Mouse (Mus musculus): Measurements from ENCODE around the gene Nprl2. TPM values are rescaled to one million over a fixed set of nuclear protein-coding genes. Genes with fewer than 3 reads are reported as not detected.
A peak's percentile ranks its signal among the peaks of the same experiment; 100 is the strongest.

Nprl2 gene
- polyA plus RNA-seq, 1 experiment from 2014 or later = 74.9 TPM

DNA sequence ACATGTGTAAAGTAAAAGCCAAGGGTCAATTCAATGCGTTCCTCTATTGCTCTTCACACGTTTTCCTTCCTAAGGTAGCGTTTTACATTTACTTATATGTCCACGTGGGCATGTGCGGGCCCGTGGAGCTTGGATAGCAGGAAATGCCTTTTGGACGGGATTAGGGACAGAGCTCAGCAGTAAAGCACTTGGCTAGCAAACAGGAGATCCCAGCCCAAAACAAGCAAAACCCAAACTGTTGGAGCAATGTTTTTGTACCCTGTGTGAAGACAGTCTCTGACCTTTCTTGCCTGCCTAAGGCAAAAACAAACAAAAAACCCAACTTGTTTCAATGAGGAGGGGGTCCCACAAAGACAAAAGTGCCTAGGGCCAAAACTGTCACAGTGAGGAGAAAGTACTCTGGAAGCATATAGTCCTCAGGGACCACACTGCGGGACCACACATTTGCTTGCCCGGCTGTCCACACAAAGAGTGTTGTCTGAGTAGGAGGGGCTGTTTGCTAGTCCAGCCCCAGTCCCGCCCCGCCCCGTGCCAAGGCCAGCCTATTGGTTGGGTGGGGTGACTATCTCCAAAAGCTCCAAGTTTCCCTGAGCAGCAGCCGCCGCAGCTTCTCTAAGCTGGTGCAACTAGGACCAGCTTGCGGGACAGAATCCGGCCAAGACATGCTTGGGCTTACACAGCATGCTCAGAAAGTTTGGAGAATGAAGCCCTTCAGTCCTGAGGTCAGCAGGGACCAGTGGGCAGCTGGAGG lies 34.5 kb downstream of the Nprl2 start, which contains the start of gene Hyal1:
Gene Hyal1 (plus strand): TSS at position 571 of the 751 bp plus-strand sequence.
- 26% methylated on average over 16 of the region's 16 CpGs for WGBS
- Histone ChIP-seq H3K4me2 (ENCODE audit: low read depth, low read length) (peak within 1 kb of the TSS; percentile 32), H3K4me1 (ENCODE audit: control insufficient read depth, insufficient read depth, low read length) (peaks cover 15% of the 10 kb centered on the region), H3K4me3 (ENCODE audit: low read depth, low read length) (0 out of 2 replicates have a peak within 1 kb of the TSS, but pooled peaks have one; percentile 8), H3K9ac (replicated peaks; ENCODE audit: low read depth, low read length) (no peak within 1 kb of the TSS), H3K36me3 (ENCODE audit: control insufficient read depth, insufficient read depth, low read length) (peaks cover 16% of the 10 kb centered on the region), H3K9me3 (ENCODE audit: control insufficient read depth, low read length) (no peaks in the 10 kb centered on the region), H3K27ac (ENCODE audit: low read depth, low read length) (no peak within 1 kb of the TSS), H3K27me3 (ENCODE audit: control insufficient read depth, insufficient read depth, low read length) (no peaks in the 10 kb centered on the region)
- ATAC-seq (ENCODE audit: low read depth) = peak; percentile 50; the same call in 1 of the 2 replicates

DNA sequence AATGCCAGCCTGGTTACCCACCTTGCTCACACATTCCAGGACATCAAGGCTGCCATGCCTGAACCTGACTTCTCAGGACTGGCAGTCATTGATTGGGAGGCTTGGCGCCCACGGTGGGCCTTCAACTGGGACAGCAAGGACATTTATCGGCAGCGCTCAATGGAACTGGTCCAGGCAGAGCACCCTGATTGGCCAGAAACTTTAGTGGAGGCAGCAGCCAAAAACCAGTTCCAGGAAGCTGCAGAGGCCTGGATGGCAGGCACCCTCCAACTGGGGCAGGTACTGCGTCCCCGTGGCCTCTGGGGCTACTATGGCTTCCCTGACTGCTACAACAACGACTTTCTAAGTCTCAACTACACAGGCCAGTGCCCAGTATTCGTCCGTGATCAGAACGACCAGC lies 35.8 kb downstream of the Nprl2 start:
- no peak overlapping the region for H3K9ac ChIP-seq (replicated peaks; ENCODE audit: low read depth, low read length)
- WGBS = 94% methylated on average over 10 of the region's 10 CpGs
- no peak overlapping the region for H3K4me3 ChIP-seq (ENCODE audit: low read depth, low read length)
- H3K36me3 ChIP-seq (ENCODE audit: control insufficient read depth, insufficient read depth, low read length) = peaks cover 4% of the 10 kb centered on the region; the same call in 1 of the 2 replicates
- no peaks in the 10 kb centered on the region for H3K9me3 ChIP-seq (ENCODE audit: control insufficient read depth, low read length)
- no peak overlapping the region for H3K27ac ChIP-seq (ENCODE audit: low read depth, low read length)
- no peak for ATAC-seq (ENCODE audit: low read depth)
- no peak overlapping the region for H3K4me2 ChIP-seq (ENCODE audit: low read depth, low read length)
- H3K27me3 ChIP-seq (ENCODE audit: control insufficient read depth, insufficient read depth, low read length) = no peaks in the 10 kb centered on the region
- peaks cover 18% of the 10 kb centered on the region for H3K4me1 ChIP-seq (ENCODE audit: control insufficient read depth, insufficient read depth, low read length)

DNA sequence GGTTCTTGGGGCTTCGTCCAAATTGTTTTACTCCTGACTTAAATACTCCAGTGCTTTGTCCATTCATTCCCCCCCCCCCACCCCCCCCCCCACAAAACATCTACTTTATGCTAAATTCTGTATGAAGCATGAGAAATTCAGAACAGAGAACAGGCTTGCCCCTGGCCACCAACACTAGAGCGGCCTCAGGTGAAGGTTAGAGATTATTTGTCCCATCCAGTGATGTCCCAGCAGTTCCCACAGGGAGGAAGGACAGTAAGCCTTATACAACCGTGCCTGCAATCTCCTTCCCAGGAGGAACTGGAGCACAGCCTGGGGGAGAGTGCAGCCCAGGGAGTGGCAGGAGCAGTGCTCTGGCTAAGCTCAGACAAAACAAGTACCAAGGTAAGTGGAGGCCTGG lies 36.6 kb downstream of the Nprl2 start, which contains the start of gene Naa80:
Gene Naa80 (plus strand): TSS at position 301 of the 400 bp plus-strand sequence.
- no peak for ATAC-seq (ENCODE audit: low read depth)
- Histone ChIP-seq H3K9ac (replicated peaks; ENCODE audit: low read depth, low read length) (0 out of 2 replicates have a peak within 1 kb of the TSS, but pooled peaks have one; percentile 16), H3K4me3 (ENCODE audit: low read depth, low read length) (no peak within 1 kb of the TSS), H3K27me3 (ENCODE audit: control insufficient read depth, insufficient read depth, low read length) (no peaks in the 10 kb centered on the region), H3K9me3 (ENCODE audit: control insufficient read depth, low read length) (no peaks in the 10 kb centered on the region), H3K36me3 (ENCODE audit: control insufficient read depth, insufficient read depth, low read length) (peaks cover 9% of the 10 kb centered on the region; the same call in 1 of the 2 replicates), H3K27ac (ENCODE audit: low read depth, low read length) (0 out of 2 replicates have a peak within 1 kb of the TSS, but pooled peaks have one; percentile 61), H3K4me1 (ENCODE audit: control insufficient read depth, insufficient read depth, low read length) (peaks cover 18% of the 10 kb centered on the region), H3K4me2 (ENCODE audit: low read depth, low read length) (no peak within 1 kb of the TSS)
- 73% methylated on average over 3 of the region's 3 CpGs for WGBS

DNA sequence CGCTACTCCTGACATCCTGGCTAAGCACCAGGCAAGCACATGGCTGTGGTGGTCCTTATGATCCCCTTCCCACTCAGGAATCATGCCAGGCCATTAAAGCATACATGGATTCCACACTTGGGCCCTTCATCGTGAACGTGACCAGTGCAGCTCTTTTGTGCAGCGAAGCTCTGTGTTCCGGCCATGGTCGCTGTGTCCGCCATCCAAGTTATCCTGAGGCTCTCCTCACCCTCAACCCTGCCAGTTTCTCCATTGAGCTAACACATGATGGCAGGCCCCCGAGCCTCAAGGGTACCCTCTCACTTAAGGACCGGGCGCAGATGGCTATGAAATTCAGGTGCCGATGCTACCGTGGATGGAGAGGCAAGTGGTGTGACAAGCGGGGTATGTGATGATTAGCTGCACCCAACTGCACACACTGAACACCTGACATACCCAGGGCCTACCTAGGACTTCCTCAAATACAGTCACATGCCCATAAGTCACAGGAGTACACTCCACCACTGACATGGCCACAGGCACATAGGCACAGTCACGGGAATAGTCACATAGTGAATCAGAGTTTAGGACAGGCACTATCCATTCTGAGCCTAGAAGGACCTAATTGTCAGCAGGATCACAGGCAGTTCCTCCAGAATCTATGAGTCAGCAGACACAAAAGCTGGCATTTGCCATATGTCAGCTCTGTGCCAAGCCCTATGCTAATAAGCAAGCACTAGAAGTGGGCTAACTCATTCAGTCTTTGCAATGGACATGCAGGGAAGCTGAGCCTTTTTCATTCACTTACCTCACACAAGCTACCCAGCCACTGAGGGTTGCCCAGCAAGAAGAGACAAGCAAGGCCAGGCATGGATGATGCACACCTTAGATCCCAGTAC lies 37.2 kb downstream of the Nprl2 start:
- WGBS = 90% methylated on average over 14 of the region's 14 CpGs
- H3K27ac ChIP-seq (ENCODE audit: low read depth, low read length) = 0 out of 2 replicates have a peak overlapping the region, but pooled peaks have one; percentile 61
- H3K4me2 ChIP-seq (ENCODE audit: low read depth, low read length) = no peak overlapping the region
- H3K27me3 ChIP-seq (ENCODE audit: control insufficient read depth, insufficient read depth, low read length) = no peaks in the 10 kb centered on the region
- H3K9ac ChIP-seq (replicated peaks; ENCODE audit: low read depth, low read length) = 0 out of 2 replicates have a peak overlapping the region, but pooled peaks have one; percentile 16
- H3K36me3 ChIP-seq (ENCODE audit: control insufficient read depth, insufficient read depth, low read length) = peaks cover 10% of the 10 kb centered on the region; the same call in 1 of the 2 replicates
- ATAC-seq (ENCODE audit: low read depth) = no peak
- H3K4me1 ChIP-seq (ENCODE audit: control insufficient read depth, insufficient read depth, low read length) = peaks cover 18% of the 10 kb centered on the region
- H3K9me3 ChIP-seq (ENCODE audit: control insufficient read depth, low read length) = no peaks in the 10 kb centered on the region
- no peak overlapping the region for H3K4me3 ChIP-seq (ENCODE audit: low read depth, low read length)

DNA sequence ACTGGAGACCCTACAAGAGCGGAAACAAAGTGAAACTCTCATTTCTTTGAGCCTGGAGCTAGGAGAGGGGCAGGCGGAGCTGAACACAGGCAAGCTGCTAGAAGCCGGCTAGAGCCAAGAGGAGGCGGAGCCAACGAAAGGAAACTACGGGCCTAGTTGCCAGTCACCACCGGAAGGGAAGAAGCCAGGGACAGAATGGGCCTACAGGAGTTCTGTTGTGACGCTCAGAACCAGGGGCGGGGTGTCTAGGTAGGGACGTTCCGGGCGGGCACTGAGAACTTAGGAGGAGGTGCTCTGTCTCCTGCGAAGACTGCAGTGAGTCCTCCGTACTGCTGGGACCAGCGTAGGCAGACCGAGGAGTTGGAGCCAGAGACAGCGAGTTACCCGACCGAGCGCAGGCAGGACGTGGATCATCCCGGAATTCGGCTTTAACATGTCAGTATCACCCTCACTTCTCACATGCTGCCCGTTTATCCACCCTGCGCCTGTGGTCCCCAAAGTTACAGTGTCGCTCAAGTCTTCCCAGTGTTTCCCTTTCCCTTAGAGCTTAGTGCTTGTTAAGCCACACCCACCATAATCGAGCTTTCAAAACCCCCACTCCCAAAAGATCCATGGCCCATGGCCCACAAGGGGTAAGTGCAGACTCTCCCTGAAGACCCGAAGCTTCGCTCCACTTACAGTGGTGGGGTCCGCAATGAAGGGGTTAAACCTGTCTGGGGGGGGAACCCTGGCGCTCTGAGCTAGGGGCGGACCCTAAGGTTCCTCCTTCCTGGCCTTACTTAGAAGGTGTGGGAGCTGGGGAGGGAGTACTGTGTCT lies 38.7 kb downstream of the Nprl2 start, which contains the start of gene Hyal3:
Gene Hyal3 (plus strand): TSS at position 318 of the 817 bp plus-strand sequence.
- Histone ChIP-seq H3K9me3 (ENCODE audit: control insufficient read depth, low read length) (no peaks in the 10 kb centered on the region), H3K4me2 (ENCODE audit: low read depth, low read length) (peak within 1 kb of the TSS; percentile 93), H3K4me1 (ENCODE audit: control insufficient read depth, insufficient read depth, low read length) (peaks cover 18% of the 10 kb centered on the region), H3K36me3 (ENCODE audit: control insufficient read depth, insufficient read depth, low read length) (peaks cover 7% of the 10 kb centered on the region; the same call in 1 of the 2 replicates), H3K9ac (replicated peaks; ENCODE audit: low read depth, low read length) (peak within 1 kb of the TSS; percentile 67), H3K27me3 (ENCODE audit: control insufficient read depth, insufficient read depth, low read length) (no peaks in the 10 kb centered on the region), H3K4me3 (ENCODE audit: low read depth, low read length) (peak within 1 kb of the TSS; percentile 43), H3K27ac (ENCODE audit: low read depth, low read length) (peak within 1 kb of the TSS; percentile 61)
- ATAC-seq (ENCODE audit: low read depth) = peak; percentile 65
- under 1% methylated on average over 32 of the region's 32 CpGs for WGBS

DNA sequence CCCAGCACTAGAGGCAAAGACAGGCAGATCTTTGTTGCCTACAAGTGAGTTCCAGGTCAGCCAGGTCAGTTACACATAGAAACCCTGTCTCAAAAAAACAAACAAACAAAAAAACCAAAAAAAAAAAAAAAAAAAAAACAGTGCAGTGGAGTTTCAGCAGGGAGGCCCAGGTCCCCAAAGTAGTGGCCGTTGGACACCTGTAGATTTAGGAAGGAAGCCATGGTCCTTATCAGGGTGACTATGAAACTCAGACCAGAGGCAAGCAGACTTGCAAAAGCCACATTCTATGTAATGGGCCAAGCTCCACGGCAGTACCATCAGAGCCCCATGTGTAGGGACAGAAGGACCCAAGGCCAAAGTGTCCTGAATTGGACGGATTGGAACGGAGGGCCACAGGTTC lies 39.6 kb downstream of the Nprl2 start:
- Histone ChIP-seq H3K36me3 (ENCODE audit: control insufficient read depth, insufficient read depth, low read length) (peaks cover 7% of the 10 kb centered on the region; the same call in 1 of the 2 replicates), H3K27ac (ENCODE audit: low read depth, low read length) (no peak overlapping the region), H3K9ac (replicated peaks; ENCODE audit: low read depth, low read length) (peak overlapping the region; percentile 67; the same call in 1 of the 2 replicates), H3K4me2 (ENCODE audit: low read depth, low read length) (peak overlapping the region; percentile 93), H3K27me3 (ENCODE audit: control insufficient read depth, insufficient read depth, low read length) (no peaks in the 10 kb centered on the region), H3K9me3 (ENCODE audit: control insufficient read depth, low read length) (no peaks in the 10 kb centered on the region), H3K4me3 (ENCODE audit: low read depth, low read length) (peak overlapping the region; percentile 43; the same call in 1 of the 2 replicates), H3K4me1 (ENCODE audit: control insufficient read depth, insufficient read depth, low read length) (peaks cover 18% of the 10 kb centered on the region)
- ATAC-seq (ENCODE audit: low read depth) = no peak
- 88% methylated on average over 4 of the region's 4 CpGs for WGBS

DNA sequence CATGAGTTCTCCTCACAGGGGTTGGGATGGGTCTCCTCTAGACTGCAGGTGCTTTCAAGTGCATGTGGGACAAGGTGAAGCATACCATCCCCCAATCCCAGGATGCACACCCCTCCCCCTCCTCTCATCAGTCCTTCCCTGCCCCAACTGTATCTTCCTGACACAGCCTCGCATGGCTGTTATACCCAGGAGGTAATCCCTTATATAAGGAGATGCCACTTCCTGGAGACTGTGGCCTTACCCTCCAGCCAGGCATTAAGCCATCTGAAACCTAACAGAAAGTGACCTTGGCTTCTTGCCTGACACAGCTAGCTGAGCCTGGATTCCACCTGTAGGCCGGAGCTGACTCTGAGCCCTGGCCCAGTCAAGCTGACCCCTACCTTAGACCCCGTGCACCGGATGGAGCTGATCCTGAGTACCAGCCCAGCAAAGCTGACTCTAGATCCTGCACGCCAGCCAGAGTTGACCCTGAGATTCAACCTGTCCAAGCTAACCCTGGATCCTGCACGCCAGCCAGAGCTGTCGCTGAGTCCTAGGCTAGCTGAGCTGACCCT lies 40.6 kb downstream of the Nprl2 start:
- peaks cover 18% of the 10 kb centered on the region for H3K4me1 ChIP-seq (ENCODE audit: control insufficient read depth, insufficient read depth, low read length)
- peaks cover 7% of the 10 kb centered on the region; the same call in 1 of the 2 replicates for H3K36me3 ChIP-seq (ENCODE audit: control insufficient read depth, insufficient read depth, low read length)
- ATAC-seq (ENCODE audit: low read depth) = no peak
- WGBS = 93% methylated on average over 7 of the region's 7 CpGs
- H3K4me2 ChIP-seq (ENCODE audit: low read depth, low read length) = no peak overlapping the region
- no peaks in the 10 kb centered on the region for H3K27me3 ChIP-seq (ENCODE audit: control insufficient read depth, insufficient read depth, low read length)
- H3K9me3 ChIP-seq (ENCODE audit: control insufficient read depth, low read length) = no peaks in the 10 kb centered on the region
- H3K9ac ChIP-seq (replicated peaks; ENCODE audit: low read depth, low read length) = no peak overlapping the region
- no peak overlapping the region for H3K4me3 ChIP-seq (ENCODE audit: low read depth, low read length)
- H3K27ac ChIP-seq (ENCODE audit: low read depth, low read length) = no peak overlapping the region

DNA sequence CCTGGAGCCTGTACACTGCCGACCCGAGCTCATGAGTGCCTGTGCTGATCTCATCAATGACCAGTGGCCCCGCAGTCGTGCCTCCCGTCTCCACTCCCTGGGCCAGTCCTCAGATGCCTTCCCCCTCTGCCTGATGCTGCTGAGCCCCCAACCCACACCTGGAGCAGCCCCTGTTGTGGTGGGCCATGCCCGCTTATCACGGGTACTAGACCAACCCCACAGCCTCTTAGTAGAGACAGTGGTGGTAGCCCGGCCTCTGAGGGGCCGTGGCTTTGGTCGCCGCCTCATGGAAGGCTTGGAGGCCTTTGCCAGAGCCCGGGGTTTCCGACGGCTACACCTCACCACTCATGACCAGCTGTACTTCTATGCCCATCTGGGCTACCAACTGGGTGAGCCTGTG lies 41.1 kb downstream of the Nprl2 start:
- no peaks in the 10 kb centered on the region for H3K9me3 ChIP-seq (ENCODE audit: control insufficient read depth, low read length)
- peaks cover 7% of the 10 kb centered on the region; the same call in 1 of the 2 replicates for H3K36me3 ChIP-seq (ENCODE audit: control insufficient read depth, insufficient read depth, low read length)
- no peak overlapping the region for H3K27ac ChIP-seq (ENCODE audit: low read depth, low read length)
- H3K27me3 ChIP-seq (ENCODE audit: control insufficient read depth, insufficient read depth, low read length) = no peaks in the 10 kb centered on the region
- H3K4me1 ChIP-seq (ENCODE audit: control insufficient read depth, insufficient read depth, low read length) = peaks cover 20% of the 10 kb centered on the region
- WGBS = 90% methylated on average over 14 of the region's 14 CpGs
- ATAC-seq (ENCODE audit: low read depth) = no peak
- no peak overlapping the region for H3K9ac ChIP-seq (replicated peaks; ENCODE audit: low read depth, low read length)
- H3K4me2 ChIP-seq (ENCODE audit: low read depth, low read length) = no peak overlapping the region
- no peak overlapping the region for H3K4me3 ChIP-seq (ENCODE audit: low read depth, low read length)

Measured in neural tube, embryonic 14.5 days (tissue).